Mouse (Mus musculus) embryonic facial prominence, embryonic 10.5 days (tissue): ENCODE data around the gene Fignl1. TPM values are rescaled to one million over a fixed set of nuclear protein-coding genes. Genes with fewer than 3 reads are reported as not detected.
A peak's percentile ranks its signal among the peaks of the same experiment; 100 is the strongest.

ENCODE experiments used
- DNase-seq: peaks from one replicate; pipeline ENCODE4 v3.0.0-alpha.2; 2017; ENCODE audit warnings: low spot score
- H3K27ac ChIP-seq: fragments of 300-500 bp; sonication (generic); replicated peaks from 2 replicates; pipeline ENCODE4 v1.5.1; 2016; ENCODE audit warnings: mild to moderate bottlenecking
- H3K27me3 ChIP-seq: fragments of 300-500 bp; sonication (generic); replicated peaks from 2 replicates; pipeline ENCODE4 v1.6.1; 2016; ENCODE audit warnings: low read depth, mild to moderate bottlenecking; ENCODE audit not compliant: poor library complexity, severe bottlenecking
- H3K36me3 ChIP-seq: fragments of 300-500 bp; sonication (generic); replicated peaks from 2 replicates; pipeline ENCODE4 v1.6.1; 2016; ENCODE audit warnings: mild to moderate bottlenecking, moderate library complexity
- H3K4me1 ChIP-seq: fragments of 300-500 bp; sonication (generic); 2 replicates; pipeline ENCODE4 v1.6.1; 2016
- H3K4me3 ChIP-seq: fragments of 300-500 bp; sonication (generic); 2 replicates; pipeline ENCODE4 v1.5.1; 2016; ENCODE audit warnings: mild to moderate bottlenecking, moderate library complexity
- H3K9me3 ChIP-seq: fragments of 300-500 bp; sonication (generic); 2 replicates; pipeline ENCODE4 v1.6.1; 2016; ENCODE audit warnings: mild to moderate bottlenecking
- WGBS: fragments of 180-500 bp; shearing (Covaris S2); methylation state at CpG from one replicate; pipeline ENCODE4 v1.1.7; 2016; 5-methylcytosine and 5-hydroxymethylcytosine counted together
- polyA plus RNA-seq: library from polyadenylated mRNA; unstranded; fragments of >200 nt; fragmentation: Nextera tagmentation; extraction: Ambion mirVana; gene quantifications from 2 replicates; pipeline ENCODE4 v1.2.1, GENCODE M21; 2016

Fignl1 gene
- polyA plus RNA-seq, 1 experiment from 2014 or later, result 105 TPM

DNA sequence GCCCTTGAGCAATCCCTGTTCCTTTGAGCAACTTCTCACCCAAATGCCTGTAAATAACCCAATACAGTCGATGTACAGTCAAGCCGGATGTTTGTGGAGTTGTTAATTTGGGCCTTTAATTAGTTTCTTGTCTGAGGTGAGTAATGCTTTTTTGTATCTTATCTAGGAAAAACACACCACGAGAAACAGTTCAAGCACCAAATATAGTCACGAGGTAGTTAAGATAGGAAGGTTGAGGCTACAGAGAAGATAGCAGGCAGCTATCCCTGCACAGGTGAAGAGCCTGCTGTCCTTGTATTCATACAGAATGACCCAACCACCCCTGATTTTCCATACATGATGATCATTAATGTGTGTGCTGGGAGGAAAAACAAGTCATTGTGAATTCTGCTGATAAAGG lies 32.8 kb upstream of the Fignl1 start:
- peaks cover 39% of the 10 kb centered on the region for H3K4me1 ChIP-seq
- no peaks in the 10 kb centered on the region for H3K36me3 ChIP-seq
- H3K9me3 ChIP-seq, result no peaks in the 10 kb centered on the region
- 82% methylated on average over 4 of the region's 4 CpGs for WGBS
- no peak overlapping the region for H3K4me3 ChIP-seq
- H3K27ac ChIP-seq, result peak overlapping the region; percentile 49; the same call in 1 of the 2 replicates
- no peak for DNase-seq
- H3K27me3 ChIP-seq, result no peaks in the 10 kb centered on the region

DNA sequence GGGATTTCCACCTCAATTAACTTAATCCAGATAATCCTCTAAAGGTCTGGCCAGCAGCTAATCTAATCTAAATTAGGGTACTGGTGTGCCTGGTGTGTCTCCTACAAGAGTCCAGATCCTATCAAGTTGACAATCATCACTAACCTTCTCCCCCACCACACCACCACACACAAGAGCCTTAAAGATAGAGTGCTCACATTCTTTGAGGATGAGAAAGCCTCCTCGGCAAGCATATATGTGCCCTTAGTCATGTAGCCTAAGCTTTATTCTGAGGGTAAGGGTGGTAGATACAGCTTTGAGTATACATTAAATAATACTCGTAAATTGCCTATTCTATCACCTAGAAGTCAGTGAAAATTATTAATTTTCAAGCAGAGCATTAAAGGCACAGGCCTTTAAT lies 32.0 kb upstream of the Fignl1 start:
- WGBS, result 71% methylated on average over 2 of the region's 2 CpGs

DNA sequence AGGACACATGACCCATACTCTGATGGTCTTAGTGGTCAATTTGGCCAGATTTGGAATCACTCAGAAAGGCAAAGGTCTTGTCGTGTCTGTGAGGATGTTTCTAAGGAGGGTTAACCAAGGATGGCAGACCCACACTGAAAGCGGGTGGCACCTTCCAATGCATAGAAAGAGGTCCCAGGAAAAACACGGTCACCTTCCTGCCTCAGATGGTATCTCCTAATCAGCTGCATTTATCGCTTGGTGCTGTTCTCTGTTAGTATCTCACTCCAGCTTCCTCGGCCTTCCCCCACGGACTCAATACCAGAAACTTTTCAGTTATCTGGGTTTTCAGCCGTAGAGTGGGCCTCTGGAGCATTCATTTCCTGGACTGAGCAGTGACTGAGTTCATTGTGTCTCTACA lies 31.1 kb upstream of the Fignl1 start:
- H3K36me3 ChIP-seq, result no peaks in the 10 kb centered on the region
- peak overlapping the region; percentile 59 for H3K27ac ChIP-seq
- H3K27me3 ChIP-seq, result no peaks in the 10 kb centered on the region
- no peak overlapping the region for H3K4me3 ChIP-seq
- no peak for DNase-seq
- 85% methylated on average over 7 of the region's 7 CpGs for WGBS
- H3K4me1 ChIP-seq, result peaks cover 48% of the 10 kb centered on the region
- no peaks in the 10 kb centered on the region for H3K9me3 ChIP-seq

More for the DNA sequence above, 32.0 kb upstream of the Fignl1 start:
- Histone ChIP-seq H3K27me3 (no peaks in the 10 kb centered on the region), H3K4me3 (no peak overlapping the region), H3K9me3 (no peaks in the 10 kb centered on the region), H3K27ac (0 out of 2 replicates have a peak overlapping the region, but pooled peaks have one; percentile 25), H3K4me1 (peaks cover 47% of the 10 kb centered on the region), H3K36me3 (no peaks in the 10 kb centered on the region)
- no peak for DNase-seq

DNA sequence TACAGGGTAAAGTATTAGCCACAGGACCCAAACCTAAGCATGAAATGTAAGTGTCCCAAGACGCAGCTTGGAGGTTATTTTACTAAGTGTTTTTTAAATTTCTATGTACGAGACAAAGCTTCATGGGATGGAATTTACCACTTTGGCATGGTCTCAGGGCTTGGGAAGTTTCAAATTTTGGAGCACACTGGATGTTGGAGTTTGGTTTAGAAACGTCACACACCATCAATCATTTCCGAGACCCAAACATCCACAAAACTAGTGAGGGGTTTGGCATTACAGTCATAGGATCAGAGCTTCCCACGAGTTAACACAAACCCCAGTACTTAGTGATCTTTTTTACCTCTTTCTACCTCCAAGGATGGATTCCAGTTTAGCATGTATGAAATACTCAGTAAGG lies 28.6 kb upstream of the Fignl1 start:
- Histone ChIP-seq H3K36me3 (no peaks in the 10 kb centered on the region), H3K9me3 (no peaks in the 10 kb centered on the region), H3K27me3 (no peaks in the 10 kb centered on the region), H3K27ac (peak overlapping the region; percentile 81), H3K4me1 (peaks cover 57% of the 10 kb centered on the region), H3K4me3 (no peak overlapping the region)
- DNase-seq, result no peak
- 85% methylated on average over 5 of the region's 5 CpGs for WGBS

DNA sequence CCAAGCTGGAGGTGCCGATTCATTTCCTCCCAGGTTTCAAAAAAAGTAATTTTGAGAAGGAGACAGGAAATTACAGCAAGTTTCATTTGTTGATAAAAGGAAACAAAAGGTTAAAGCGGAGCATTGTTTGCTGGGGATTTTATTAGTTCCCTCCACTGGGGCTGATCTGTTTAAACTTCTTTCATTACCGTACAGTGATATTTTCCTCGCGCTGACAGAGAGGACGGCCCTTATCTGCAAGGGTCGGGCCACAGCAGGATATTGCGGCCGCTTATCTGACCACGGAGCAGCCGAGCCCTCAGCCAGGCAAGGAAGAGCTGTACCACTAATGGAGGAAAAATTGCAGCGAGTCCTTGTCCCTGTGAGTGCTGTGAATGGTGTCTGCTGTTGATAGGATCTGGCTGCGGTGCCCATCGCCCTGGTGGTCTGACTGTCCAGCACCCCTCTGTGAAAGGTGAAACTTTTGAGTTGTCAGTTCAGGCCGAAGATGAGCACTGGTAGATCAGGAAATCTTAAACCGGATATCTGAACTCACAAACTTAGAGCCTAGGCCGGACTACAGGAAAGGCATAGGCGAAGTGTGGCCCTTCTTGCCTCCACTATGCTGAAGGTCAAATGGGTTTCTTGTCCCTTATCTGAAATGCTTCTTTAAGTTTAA lies 28.1 kb upstream of the Fignl1 start:
- Histone ChIP-seq H3K36me3 (no peaks in the 10 kb centered on the region), H3K27me3 (no peaks in the 10 kb centered on the region), H3K4me3 (no peak overlapping the region), H3K4me1 (peaks cover 62% of the 10 kb centered on the region), H3K9me3 (no peaks in the 10 kb centered on the region), H3K27ac (peak overlapping the region; percentile 81)
- DNase-seq, result no peak
- 47% methylated on average over 18 of the region's 18 CpGs for WGBS

DNA sequence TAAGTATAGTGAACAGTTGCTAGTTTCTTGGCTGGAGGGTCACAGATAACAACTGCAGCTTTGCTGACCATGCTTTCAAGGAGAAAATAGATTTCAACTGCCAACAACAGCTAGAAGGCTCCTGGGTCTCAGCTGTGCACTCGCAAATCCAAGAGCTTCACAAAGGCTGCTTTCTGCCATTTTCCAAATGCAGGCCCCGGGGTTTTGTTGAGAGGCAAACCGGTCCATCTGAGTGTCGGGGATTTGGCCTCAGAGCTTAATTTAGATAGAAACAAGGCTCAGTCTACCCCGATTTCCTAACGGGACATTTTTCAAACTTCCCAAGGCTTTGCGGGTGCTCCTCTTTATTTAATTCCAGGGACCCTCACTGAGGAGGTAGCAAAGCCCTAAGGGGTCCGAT lies 27.5 kb upstream of the Fignl1 start:
- H3K27me3 ChIP-seq, result no peaks in the 10 kb centered on the region
- no peaks in the 10 kb centered on the region for H3K36me3 ChIP-seq
- WGBS, result 46% methylated on average over 8 of the region's 8 CpGs
- peaks cover 68% of the 10 kb centered on the region for H3K4me1 ChIP-seq
- no peak overlapping the region for H3K4me3 ChIP-seq
- DNase-seq, result no peak
- peak overlapping the region; percentile 81 for H3K27ac ChIP-seq
- H3K9me3 ChIP-seq, result no peaks in the 10 kb centered on the region

DNA sequence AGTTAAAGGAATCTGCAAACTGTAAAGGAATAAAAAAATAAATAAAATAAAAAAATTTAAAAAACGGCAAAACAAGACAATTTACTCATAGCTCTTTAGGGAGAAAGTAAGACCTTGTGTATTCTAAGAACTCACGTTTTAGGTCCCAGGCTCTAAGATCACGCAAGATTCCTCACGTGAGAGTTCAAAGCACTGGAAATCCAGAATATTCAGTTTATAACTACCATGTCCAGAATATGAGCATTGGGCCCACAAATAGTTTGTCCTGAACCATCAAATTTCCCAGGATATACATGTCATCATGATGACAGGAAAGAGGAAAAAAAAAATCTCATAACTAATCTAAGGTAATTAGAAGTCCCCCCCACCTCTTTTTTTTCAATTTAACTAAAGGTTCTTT lies 27.0 kb upstream of the Fignl1 start:
- Histone ChIP-seq H3K9me3 (no peaks in the 10 kb centered on the region), H3K4me3 (no peak overlapping the region), H3K27ac (peak overlapping the region; percentile 81), H3K27me3 (no peaks in the 10 kb centered on the region), H3K36me3 (no peaks in the 10 kb centered on the region), H3K4me1 (peaks cover 73% of the 10 kb centered on the region)
- DNase-seq, result no peak
- WGBS, result 77% methylated on average over 4 of the region's 4 CpGs

DNA sequence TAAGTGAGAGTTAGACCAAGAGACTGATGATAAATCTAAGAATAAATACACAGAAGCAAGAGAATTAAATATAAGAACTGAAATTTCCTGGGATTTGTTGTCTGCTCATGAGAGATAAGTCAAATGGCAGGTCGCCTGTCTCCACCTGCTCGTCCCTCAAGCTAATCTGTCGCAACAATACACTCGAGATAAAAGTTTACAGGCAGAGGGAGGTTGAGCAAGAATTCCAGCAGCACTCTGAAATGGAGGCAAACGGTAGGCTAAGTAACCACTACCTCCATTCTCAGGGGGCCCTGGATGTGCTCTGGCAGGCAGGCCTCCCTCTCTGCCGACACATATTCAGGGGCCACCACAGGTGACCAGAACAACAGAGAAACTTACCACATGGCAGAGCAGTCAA lies 26.6 kb upstream of the Fignl1 start:
- 37% methylated on average over 6 of the region's 6 CpGs for WGBS
- no peak for DNase-seq
- Histone ChIP-seq H3K4me3 (no peak overlapping the region), H3K9me3 (no peaks in the 10 kb centered on the region), H3K27ac (peak overlapping the region; percentile 81), H3K36me3 (no peaks in the 10 kb centered on the region), H3K27me3 (no peaks in the 10 kb centered on the region), H3K4me1 (peaks cover 77% of the 10 kb centered on the region)

DNA sequence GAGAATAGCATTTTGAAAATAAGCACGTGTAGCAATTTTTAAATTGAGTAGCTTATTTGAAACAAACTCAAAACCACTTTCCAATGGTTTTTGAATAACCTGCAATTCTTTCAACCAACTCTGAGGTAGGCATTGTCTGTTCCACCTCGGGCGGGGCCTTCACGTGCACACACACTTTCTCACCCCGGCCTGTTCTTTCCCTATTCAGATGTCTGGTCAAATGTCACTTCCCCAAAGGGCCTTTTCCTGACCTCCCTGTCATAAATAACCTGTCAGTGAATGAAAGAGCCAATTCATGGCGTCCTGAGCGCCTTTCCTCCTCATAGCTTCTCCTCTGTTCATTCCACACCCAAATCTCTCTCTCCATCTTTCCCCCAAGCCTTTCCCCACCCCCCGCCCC lies 24.3 kb upstream of the Fignl1 start:
- H3K36me3 ChIP-seq, result no peaks in the 10 kb centered on the region
- WGBS, result 14% methylated on average over 8 of the region's 8 CpGs
- no peaks in the 10 kb centered on the region for H3K9me3 ChIP-seq
- no peak overlapping the region for H3K4me3 ChIP-seq
- DNase-seq, result peak; percentile 65
- H3K4me1 ChIP-seq, result peaks cover 91% of the 10 kb centered on the region
- no peaks in the 10 kb centered on the region for H3K27me3 ChIP-seq
- peak overlapping the region; percentile 97 for H3K27ac ChIP-seq

DNA sequence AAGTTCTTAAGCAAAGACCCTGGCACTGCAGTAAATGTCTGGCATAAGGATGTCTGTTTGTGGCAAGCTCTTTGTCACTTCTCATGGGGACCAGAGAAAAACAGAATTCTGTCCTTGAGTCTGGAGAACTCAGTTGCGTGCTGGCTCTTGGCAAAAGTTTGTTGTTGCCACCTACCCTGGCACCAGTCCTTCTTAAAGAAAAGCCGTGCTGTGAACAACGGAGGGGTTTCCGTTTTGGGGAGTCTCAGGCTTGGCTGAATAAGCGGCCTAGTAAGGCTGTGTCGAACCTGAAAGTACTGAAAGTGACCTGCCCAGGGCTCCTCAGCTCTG lies 24.0 kb upstream of the Fignl1 start:
- Histone ChIP-seq H3K36me3 (no peaks in the 10 kb centered on the region), H3K4me1 (peaks cover 91% of the 10 kb centered on the region), H3K4me3 (no peak overlapping the region), H3K27me3 (no peaks in the 10 kb centered on the region), H3K9me3 (no peaks in the 10 kb centered on the region), H3K27ac (peak overlapping the region; percentile 97)
- peak; percentile 34 for DNase-seq
- WGBS, result 19% methylated on average over 6 of the region's 6 CpGs

DNA sequence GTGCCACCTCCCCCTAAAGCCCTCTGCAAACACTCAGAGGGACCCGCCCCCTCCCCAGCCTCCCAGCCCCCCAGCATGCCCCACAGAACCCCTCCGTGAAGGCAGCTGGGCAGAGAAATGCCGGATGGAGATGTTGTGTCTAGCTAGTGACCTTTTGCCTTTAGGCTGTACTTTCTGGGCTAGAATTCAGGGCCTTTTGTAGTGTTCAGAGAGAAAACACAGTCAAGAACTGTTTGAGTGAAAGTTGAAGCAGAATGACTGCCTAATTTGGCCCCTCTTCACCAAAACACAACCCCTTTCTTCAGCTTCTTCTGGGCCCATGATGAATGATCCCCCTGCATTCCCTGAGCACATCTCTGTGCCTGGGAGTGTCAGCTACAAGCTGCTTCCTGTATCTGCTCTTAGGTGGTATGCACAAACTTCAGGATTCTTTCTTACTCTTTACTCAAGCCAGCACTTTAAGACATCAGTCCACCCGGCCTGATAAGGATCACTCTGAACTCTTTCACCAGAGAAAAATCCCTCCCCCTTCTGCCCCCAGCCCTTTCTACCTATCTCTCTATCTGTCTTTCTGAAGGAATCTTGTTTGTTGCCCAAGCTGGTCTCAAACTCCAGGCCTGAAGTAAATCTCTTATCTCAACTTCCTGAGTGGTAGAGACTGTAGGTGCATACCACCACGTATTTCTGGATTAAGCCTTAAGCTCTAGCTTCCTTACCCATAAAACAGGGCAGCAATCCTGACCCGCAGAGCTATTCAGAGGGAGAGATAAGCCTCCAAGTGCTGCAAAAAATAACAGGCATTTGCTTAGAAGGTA lies 23.4 kb upstream of the Fignl1 start:
- H3K27me3 ChIP-seq, result no peaks in the 10 kb centered on the region
- no peaks in the 10 kb centered on the region for H3K36me3 ChIP-seq
- DNase-seq, result peak; percentile 84
- 4% methylated on average over 6 of the region's 6 CpGs for WGBS
- H3K9me3 ChIP-seq, result no peaks in the 10 kb centered on the region
- H3K4me1 ChIP-seq, result peaks cover 91% of the 10 kb centered on the region
- H3K27ac ChIP-seq, result peak overlapping the region; percentile 97
- no peak overlapping the region for H3K4me3 ChIP-seq

DNA sequence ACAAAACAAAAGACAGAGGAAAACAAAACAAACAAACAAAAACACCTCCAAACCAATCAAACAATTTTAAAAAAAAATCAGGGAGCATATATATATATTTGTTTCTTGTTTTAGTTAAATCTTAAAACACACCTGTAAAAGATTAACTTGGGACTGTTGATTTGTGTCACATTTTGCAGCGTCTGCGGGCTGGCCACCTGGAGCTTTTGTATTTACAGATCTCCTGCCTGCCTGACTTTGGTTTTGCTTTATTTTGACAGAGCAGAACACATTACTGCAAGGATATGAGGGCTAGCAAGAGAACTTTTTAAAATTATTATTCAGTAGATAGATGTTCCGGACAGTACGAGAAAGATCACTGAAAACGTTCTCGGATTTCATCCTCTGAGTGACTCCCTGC lies 22.8 kb upstream of the Fignl1 start:
- DNase-seq, result no peak
- no peaks in the 10 kb centered on the region for H3K9me3 ChIP-seq
- H3K27ac ChIP-seq, result peak overlapping the region; percentile 97
- H3K4me1 ChIP-seq, result peaks cover 89% of the 10 kb centered on the region
- no peaks in the 10 kb centered on the region for H3K27me3 ChIP-seq
- no peak overlapping the region for H3K4me3 ChIP-seq
- H3K36me3 ChIP-seq, result no peaks in the 10 kb centered on the region
- WGBS, result 3% methylated on average over 6 of the region's 6 CpGs

DNA sequence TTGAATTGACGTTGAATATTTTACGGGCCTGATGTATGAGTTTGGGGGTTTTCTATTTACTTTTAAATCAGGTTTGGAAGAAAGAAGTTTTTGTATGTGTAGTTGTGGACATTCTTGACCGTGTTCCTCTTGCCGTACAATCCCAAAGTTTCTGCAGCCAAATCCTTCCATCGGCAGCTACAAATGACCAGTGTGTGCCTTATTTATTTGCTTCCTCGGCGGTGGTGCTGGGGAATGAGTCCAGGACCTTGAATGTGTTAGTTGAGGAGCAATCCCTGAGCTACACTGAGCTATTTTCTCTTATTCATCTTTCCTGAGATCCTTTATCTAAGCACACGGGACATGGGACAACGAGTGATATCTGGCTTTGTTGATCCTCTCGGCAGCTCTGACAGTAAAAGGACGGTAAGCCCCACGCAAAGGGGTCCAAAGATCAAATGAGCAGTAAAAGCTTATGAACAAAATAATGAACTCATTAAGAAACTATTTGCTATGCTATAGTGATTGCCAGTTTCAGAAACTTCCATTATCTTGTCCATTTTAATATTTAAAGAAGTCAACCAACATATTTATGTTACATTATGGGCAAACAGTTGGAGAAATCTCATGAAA lies 22.2 kb upstream of the Fignl1 start:
- no peaks in the 10 kb centered on the region for H3K9me3 ChIP-seq
- 32% methylated on average over 12 of the region's 12 CpGs for WGBS
- H3K36me3 ChIP-seq, result no peaks in the 10 kb centered on the region
- DNase-seq, result no peak
- no peak overlapping the region for H3K4me3 ChIP-seq
- no peaks in the 10 kb centered on the region for H3K27me3 ChIP-seq
- H3K27ac ChIP-seq, result peak overlapping the region; percentile 97
- H3K4me1 ChIP-seq, result peaks cover 84% of the 10 kb centered on the region
